Mouse (Mus musculus) lung, embryonic 14.5 days (tissue): ENCODE measurements at regions not wholly inside any gene's neighbourhood (a gene's known extent, or its start where the extent isn't known, plus 50 kb on each side); places are given as distances from the start of the nearest gene placed in this dataset.

ENCODE experiments used
- ATAC-seq: fragments of 200-750 bp; cut with Nextera tagmentation; 2 replicates; pipeline ENCODE4 v1.8.0; 2017; ENCODE audit warnings: mild to moderate bottlenecking, moderate TSS enrichment, moderate library complexity; ENCODE audit not compliant: insufficient read depth
- DNase-seq: peaks from one replicate; pipeline ENCODE4 v3.0.0-alpha.2; 2015
- H3K27ac ChIP-seq: fragments of 300-500 bp; sonication (generic); 2 replicates; pipeline ENCODE4 v1.5.1; 2014; ENCODE audit warnings: low read depth, mild to moderate bottlenecking, moderate library complexity
- H3K27me3 ChIP-seq: fragments of 300-500 bp; sonication (generic); 2 replicates; pipeline ENCODE4 v1.6.1; 2014; ENCODE audit warnings: low read length, control low read depth; ENCODE audit not compliant: insufficient read depth
- H3K36me3 ChIP-seq: fragments of 300-500 bp; sonication (generic); 2 replicates; pipeline ENCODE4 v1.6.1; 2014; ENCODE audit warnings: control low read depth; ENCODE audit not compliant: insufficient read depth
- H3K4me1 ChIP-seq: fragments of 300-500 bp; sonication (generic); 2 replicates; pipeline ENCODE4 v1.6.1; 2014; ENCODE audit warnings: antibody characterized with exemption, control low read depth; ENCODE audit not compliant: insufficient read depth
- H3K4me2 ChIP-seq: fragments of 300-500 bp; sonication (generic); 2 replicates; pipeline ENCODE4 v1.6.1; 2014; ENCODE audit warnings: mild to moderate bottlenecking
- H3K4me3 ChIP-seq: fragments of 300-500 bp; sonication (generic); 2 replicates; pipeline ENCODE4 v1.5.1; 2014; ENCODE audit warnings: low read depth, low read length
- H3K9ac ChIP-seq: fragments of 300-500 bp; sonication (generic); 2 replicates; pipeline ENCODE4 v1.6.1; 2014
- H3K9me3 ChIP-seq: fragments of 300-500 bp; sonication (generic); 2 replicates; pipeline ENCODE4 v1.6.1; 2016; ENCODE audit warnings: low read depth, low read length, control low read depth
- CTCF ChIP-seq: IDR thresholded peaks from 2 replicates; pipeline ENCODE4 v1.5.1; 2016; ENCODE audit warnings: antibody characterized with exemption, low read depth
- WGBS: fragments of 180-500 bp; shearing (Covaris S2); extraction: QIAGEN DNeasy Blood & Tissue Kit; methylation state at CpG from one replicate; pipeline ENCODE4 v1.1.7; 2014; 5-methylcytosine and 5-hydroxymethylcytosine counted together

- no peak for TF ChIP-seq CTCF
- Histone ChIP-seq H3K4me2 (no peak overlapping the region), H3K27ac (peak overlapping the region; percentile 93), H3K9me3 (no peaks in the 10 kb centered on the region), H3K27me3 (no peaks in the 10 kb centered on the region), H3K36me3 (no peaks in the 10 kb centered on the region), H3K4me3 (no peak overlapping the region), H3K9ac (no peak overlapping the region), H3K4me1 (peaks cover 29% of the 10 kb centered on the region; the same call in 1 of the 2 replicates)
- DNase-seq (peak; percentile 93), ATAC-seq (peak; percentile 91)
- WGBS: 1% methylated on average over 4 of the region's 4 CpGs
Measured at GRCm38 (mm10) chr5:107046501-107046931, 82.4 kb downstream of the Cdc7 start.

- Histone ChIP-seq H3K36me3 (no peaks in the 10 kb centered on the region), H3K4me2 (no peak overlapping the region), H3K9me3 (no peaks in the 10 kb centered on the region), H3K4me1 (peaks cover 29% of the 10 kb centered on the region; the same call in 1 of the 2 replicates), H3K27me3 (no peaks in the 10 kb centered on the region), H3K27ac (no peak overlapping the region), H3K4me3 (no peak overlapping the region), H3K9ac (no peak overlapping the region)
- ATAC-seq: no peak
- no peak for TF ChIP-seq CTCF
- no peak for DNase-seq
- WGBS: 53% methylated on average over 5 of the region's 5 CpGs
Measured at GRCm38 (mm10) chr5:107048607-107049006, 84.5 kb downstream of the Cdc7 start.

GRCm38 (mm10) chr5:107050076-107050475 lies 86.0 kb downstream of the Cdc7 start:
- no peak for TF ChIP-seq CTCF
- no peak overlapping the region for H3K27ac ChIP-seq
- no peaks in the 10 kb centered on the region for H3K36me3 ChIP-seq
- DNase-seq (no peak), ATAC-seq (no peak)
- H3K4me3 ChIP-seq: no peak overlapping the region
- no peaks in the 10 kb centered on the region for H3K9me3 ChIP-seq
- no peak overlapping the region for H3K9ac ChIP-seq
- H3K27me3 ChIP-seq: no peaks in the 10 kb centered on the region
- peaks cover 30% of the 10 kb centered on the region; the same call in 1 of the 2 replicates for H3K4me1 ChIP-seq
- H3K4me2 ChIP-seq: no peak overlapping the region
- 55% methylated on average over 3 of the region's 3 CpGs for WGBS

- Histone ChIP-seq H3K4me2 (no peak overlapping the region), H3K4me3 (no peak overlapping the region), H3K36me3 (no peaks in the 10 kb centered on the region), H3K9ac (no peak overlapping the region), H3K9me3 (no peaks in the 10 kb centered on the region), H3K27me3 (no peaks in the 10 kb centered on the region), H3K4me1 (peaks cover 32% of the 10 kb centered on the region; the same call in 1 of the 2 replicates), H3K27ac (no peak overlapping the region; the same call in 1 of the 2 replicates)
- TF ChIP-seq CTCF: no peak
- ATAC-seq: peak; percentile 57; the same call in 1 of the 2 replicates
- peak; percentile 68 for DNase-seq
- 34% methylated on average over 10 of the region's 10 CpGs for WGBS
Measured at GRCm38 (mm10) chr5:107051868-107052267, 87.7 kb downstream of the Cdc7 start.

GRCm38 (mm10) chr5:107054900-107055452 lies 90.9 kb downstream of the Cdc7 start:
- no peak for TF ChIP-seq CTCF
- no peaks in the 10 kb centered on the region for H3K27me3 ChIP-seq
- H3K36me3 ChIP-seq: no peaks in the 10 kb centered on the region
- ATAC-seq (no peak), DNase-seq (no peak)
- H3K4me2 ChIP-seq: no peak overlapping the region
- H3K9me3 ChIP-seq: no peaks in the 10 kb centered on the region
- WGBS: 29% methylated on average over 6 of the region's 6 CpGs
- no peak overlapping the region for H3K4me3 ChIP-seq
- no peak overlapping the region for H3K27ac ChIP-seq
- peaks cover 11% of the 10 kb centered on the region for H3K4me1 ChIP-seq
- H3K9ac ChIP-seq: no peak overlapping the region

GRCm38 (mm10) chr5:107055455-107055854 lies 91.3 kb downstream of the Cdc7 start:
- H3K27ac ChIP-seq: no peak overlapping the region
- H3K9me3 ChIP-seq: no peaks in the 10 kb centered on the region
- TF ChIP-seq CTCF: 0 out of 2 replicates have a peak, but pooled peaks have one; percentile 12
- 34% methylated on average over 3 of the region's 3 CpGs for whole genome bisulfite sequencing
- H3K27me3 ChIP-seq: no peaks in the 10 kb centered on the region
- no peaks in the 10 kb centered on the region for H3K36me3 ChIP-seq
- H3K4me3 ChIP-seq: no peak overlapping the region
- no peak overlapping the region for H3K4me2 ChIP-seq
- H3K4me1 ChIP-seq: peaks cover 11% of the 10 kb centered on the region
- DNase-seq (no peak), ATAC-seq (0 out of 2 replicates have a peak, but pooled peaks have one; percentile 35)
- H3K9ac ChIP-seq: no peak overlapping the region
